Comparison of ENCODE assay signal across 9 mouse cellular contexts in the genomic region with DNA sequence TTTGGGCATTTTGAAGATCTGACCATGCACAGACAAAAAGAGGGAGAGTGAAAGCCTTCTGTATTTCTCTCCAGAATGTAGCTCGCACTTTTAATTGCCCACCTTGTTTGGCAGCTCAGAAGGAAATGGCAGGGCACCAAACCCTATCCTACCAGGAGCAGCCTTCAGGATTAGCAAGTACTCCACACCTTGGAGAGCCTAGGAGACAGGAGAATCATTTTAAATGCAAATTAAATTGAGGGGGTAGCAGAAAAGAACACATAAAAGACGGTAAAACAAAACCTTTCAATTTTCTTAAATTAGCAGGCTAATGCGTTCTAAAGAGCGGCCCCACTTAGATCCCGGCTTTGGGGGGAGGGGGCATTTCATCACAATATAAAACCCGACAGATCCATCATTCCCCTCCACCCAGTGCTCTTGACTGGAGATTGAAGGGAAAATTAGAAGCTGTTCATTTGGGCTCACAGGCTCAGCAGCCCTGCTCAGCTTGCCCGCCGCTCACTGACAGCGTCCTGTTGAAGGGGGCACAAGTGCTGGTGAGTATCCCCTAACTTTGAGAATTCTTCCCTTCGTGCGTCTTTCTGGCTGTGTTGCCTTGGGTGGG. TPM values are rescaled to one million over a fixed set of nuclear protein-coding genes. Genes with fewer than 3 reads are reported as not detected.
DNase-seq lines count a peak whose midpoint lies in the region; ATAC-seq and TF ChIP-seq lines count a peak whose summit lies in the region.
"Had no signal": no experiment of that assay in that cellular context is flagged by ENCODE, and none has a peak within 500 bp of the region (broad histone marks: within the 10 kb centered on the region; RNA-seq: fewer than 3 reads in every experiment).

Gene Phactr1, plus strand, starts transcription at position 233 of the 604 bp plus-strand sequence.

- no peak for TF ChIP-seq POLR2A in brain, embryonic 14.5 days (IDR thresholded peaks at IDR 0.05; ENCODE audit: borderline replicate concordance, extremely low read depth, insufficient read depth, insufficient read length, poor library complexity, severe bottlenecking)

- H3K9ac ChIP-seq in kidney, embryonic 15.5 days = no peak within 1 kb of the TSS
- H3K9ac ChIP-seq in forebrain, embryonic 15.5 days (replicated peaks) = peak within 1 kb of the TSS; percentile 32

- H3K4me2 ChIP-seq in kidney, embryonic 15.5 days = peak within 1 kb of the TSS; percentile 34
- peak within 1 kb of the TSS; percentile 44 for H3K4me2 ChIP-seq in forebrain, embryonic 15.5 days (replicated peaks)

- no peak for DNase-seq in kidney, adult 18-20 months
- DNase-seq in brain, embryonic 14.5 days (ENCODE audit: low read depth) = peak; percentile 85
- peak in 1 of 2 experiments; percentile 52 for DNase-seq in left cerebral cortex, postnatal 14 days (ENCODE audit: low spot score in 2 of 2)
- no peak for DNase-seq in thymus, postnatal 25 days
- DNase-seq in retina, embryonic 14.5 days (ENCODE audit: low spot score) = no peak

- no peaks in the 10 kb centered on the region for H3K9me3 ChIP-seq in kidney, embryonic 15.5 days (replicated peaks)
- no peaks in the 10 kb centered on the region for H3K9me3 ChIP-seq in forebrain, embryonic 15.5 days

- H3K4me1 ChIP-seq in kidney, embryonic 15.5 days = no peaks in the 10 kb centered on the region
- peaks cover 28% of the 10 kb centered on the region for H3K4me1 ChIP-seq in forebrain, embryonic 15.5 days

- H3K27ac ChIP-seq in kidney, embryonic 15.5 days = 0 out of 2 replicates have a peak within 1 kb of the TSS, but pooled peaks have one; percentile 22
- peak within 1 kb of the TSS; percentile 73 for H3K27ac ChIP-seq in forebrain, embryonic 15.5 days (replicated peaks)

- WGBS in kidney, embryonic 15.5 days = 17% methylated on average over 11 of the region's 11 CpGs
- 4% methylated on average over 11 of the region's 11 CpGs for WGBS in forebrain, embryonic 15.5 days

- peaks cover 35% of the 10 kb centered on the region for H3K27me3 ChIP-seq in kidney, embryonic 15.5 days
- H3K27me3 ChIP-seq in forebrain, embryonic 15.5 days = no peaks in the 10 kb centered on the region

- H3K4me3 ChIP-seq in kidney, embryonic 15.5 days (replicated peaks) = peak within 1 kb of the TSS; percentile 17; the same call in 1 of the 2 replicates
- peak within 1 kb of the TSS; percentile 33 for H3K4me3 ChIP-seq in forebrain, embryonic 15.5 days
- H3K4me3 ChIP-seq: myocyte had no signal

- intact Hi-C loops in left cerebral cortex, postnatal 14 days (cut with DNase I) = no loop called here

- no peaks in the 10 kb centered on the region for H3K36me3 ChIP-seq in kidney, embryonic 15.5 days
- H3K36me3 ChIP-seq in forebrain, embryonic 15.5 days = no peaks in the 10 kb centered on the region

- ATAC-seq in kidney, embryonic 15.5 days (replicated peaks; ENCODE audit: low FRiP score) = no peak
- ATAC-seq in forebrain, embryonic 15.5 days (replicated peaks) = peak; percentile 76
- ATAC-seq in CD4-positive, CD25-positive, alpha-beta regulatory T cell, adult 4 months = no peak

- TF ChIP-seq CTCF in brain, embryonic 14.5 days (IDR thresholded peaks at IDR 0.05; ENCODE audit: borderline replicate concordance, extremely low read depth, insufficient read depth, insufficient read length) = no peak

RNA-seq across cellular contexts. Expression of gene Phactr1, which starts in this region (rescaled TPM):
- 24.5 and 25.7 TPM in 2 replicates for polyA plus RNA-seq in kidney, embryonic 15.5 days (2015; fragmentation: Nextera tagmentation; extraction: Ambion mirVana)
- 18.9 and 40.1 TPM in 2 replicates for polyA plus RNA-seq in brain, embryonic 14.5 days (2012; rRNA removed)
- 73.1 and 83.8 TPM in 2 replicates for polyA plus RNA-seq in forebrain, embryonic 15.5 days (2015; fragmentation: Nextera tagmentation; extraction: Ambion mirVana)
- 100 to 1,000 TPM; 449 to 512 TPM for total RNA-seq in left cerebral cortex, postnatal 14 days (2021)
- polyA plus RNA-seq in CD4-positive, CD25-positive, alpha-beta regulatory T cell, adult 4 months (2017; shearing (Covaris generic)) = under 1 TPM in 1 of 2 experiments, not detected in 1; 0.65 TPM
- polyA plus RNA-seq: myocyte had no signal

Comparison
In these comparisons a context has a peak if more than half of its experiments do, and no peak if none do; other contexts are left out.
1. RNA of gene Phactr1 (polyA plus RNA-seq): 73.1 to 83.8 TPM in forebrain, embryonic 15.5 days, 18.9 to 40.1 TPM in brain, embryonic 14.5 days and 24.5 to 25.7 TPM in kidney, embryonic 15.5 days; 0.65 TPM in CD4-positive, CD25-positive, alpha-beta regulatory T cell, adult 4 months; every median in the first group is over 10 times any median in the second.